ENCODE assay signal across 8 mouse cellular contexts in genomic region chr17:46782341-46783221, GRCm38 (mm10). TPM values are rescaled to one million over a fixed set of nuclear protein-coding genes. Genes with fewer than 3 reads are reported as not detected.
A peak's percentile ranks its signal among the peaks of the same experiment; 100 is the strongest.
DNase-seq lines count a peak whose midpoint lies in the region; ATAC-seq lines count a peak whose summit lies in the region.

Gene Rpl7l1, minus strand, starts transcription at chr17:46782672.

- peaks cover 36% of the 10 kb centered on the region for H3K36me3 ChIP-seq in heart, embryonic 14.5 days (ENCODE audit: control insufficient read depth, insufficient read depth, low read length)
- H3K36me3 ChIP-seq in liver, embryonic 13.5 days = peaks cover 36% of the 10 kb centered on the region
- peaks cover 26% of the 10 kb centered on the region for H3K36me3 ChIP-seq in stomach, embryonic 16.5 days (ENCODE audit: control insufficient read depth, insufficient read depth, low read length)

- peak; percentile 94 for DNase-seq in CD4-positive, CD25-positive, alpha-beta regulatory T cell, adult 2 months (ENCODE audit: low read depth, low spot score)
- DNase-seq in fibroblast of lung, adult 2 months (ENCODE audit: low read depth) = peak; percentile 83
- DNase-seq in kidney, postnatal 14 days = peak; percentile 93
- peak; percentile 89 for DNase-seq in liver, embryonic 13.5 days
- peak; percentile 92 for DNase-seq in neural tube, embryonic 10.5 days (ENCODE audit: extremely low spot score, low spot score)

- no peaks in the 10 kb centered on the region for H3K27me3 ChIP-seq in heart, embryonic 14.5 days (ENCODE audit: control insufficient read depth, insufficient read depth, low read length)
- H3K27me3 ChIP-seq in liver, embryonic 13.5 days = no peaks in the 10 kb centered on the region
- H3K27me3 ChIP-seq in stomach, embryonic 16.5 days (ENCODE audit: control insufficient read depth, insufficient read depth, low read length) = no peaks in the 10 kb centered on the region

- peak within 1 kb of the TSS; percentile 66 for H3K4me3 ChIP-seq in brown adipose tissue, adult 24 weeks (ENCODE audit: insufficient read depth, low read depth, low read length)
- peak within 1 kb of the TSS; percentile 65 to 95 for H3K4me3 ChIP-seq in heart, embryonic 14.5 days (ENCODE audit: control insufficient read depth in 1 of 2, insufficient read depth in 1 of 2, low read depth in 1 of 2, low read length in 2 of 2)
- peak within 1 kb of the TSS; percentile 80 for H3K4me3 ChIP-seq in liver, embryonic 13.5 days (replicated peaks)
- peak within 1 kb of the TSS; percentile 67 for H3K4me3 ChIP-seq in stomach, embryonic 16.5 days (replicated peaks; ENCODE audit: low read length)

- H3K9me3 ChIP-seq in heart, embryonic 14.5 days (ENCODE audit: control insufficient read depth, low read length) = no peaks in the 10 kb centered on the region
- no peaks in the 10 kb centered on the region for H3K9me3 ChIP-seq in liver, embryonic 13.5 days (replicated peaks)
- H3K9me3 ChIP-seq in stomach, embryonic 16.5 days (replicated peaks; ENCODE audit: control insufficient read depth, low read length) = no peaks in the 10 kb centered on the region

- H3K4me2 ChIP-seq in heart, embryonic 14.5 days (ENCODE audit: low read length) = peak within 1 kb of the TSS; percentile 71
- peak within 1 kb of the TSS; percentile 85 for H3K4me2 ChIP-seq in liver, embryonic 13.5 days
- peak within 1 kb of the TSS; percentile 75 for H3K4me2 ChIP-seq in stomach, embryonic 16.5 days (ENCODE audit: low read depth, low read length)

- ATAC-seq in heart, embryonic 14.5 days (ENCODE audit: insufficient number of reproducible peaks, insufficient read depth, low FRiP score, low read depth) = peak; percentile 89
- peak; percentile 92 for ATAC-seq in liver, embryonic 13.5 days (ENCODE audit: low read depth)
- peak; percentile 97 for ATAC-seq in stomach, embryonic 16.5 days (ENCODE audit: insufficient read depth, low FRiP score)

- H3K9ac ChIP-seq in heart, embryonic 14.5 days (ENCODE audit: low read length) = peak within 1 kb of the TSS; percentile 86
- H3K9ac ChIP-seq in liver, embryonic 13.5 days = peak within 1 kb of the TSS; percentile 82
- H3K9ac ChIP-seq in stomach, embryonic 16.5 days (ENCODE audit: low read length) = peak within 1 kb of the TSS; percentile 80

- no peaks in the 10 kb centered on the region; the same call in 1 of the 2 replicates for H3K4me1 ChIP-seq in brown adipose tissue, adult 24 weeks (ENCODE audit: control insufficient read depth, insufficient read depth, insufficient read length, low read length)
- peaks cover 0 to 6% of the 10 kb centered on the region in 2 experiments; a peak in 2 of 4 replicates for H3K4me1 ChIP-seq in heart, embryonic 14.5 days (ENCODE audit: control insufficient read depth in 2 of 2, insufficient read depth in 2 of 2, low read length in 2 of 2)
- H3K4me1 ChIP-seq in liver, embryonic 13.5 days (replicated peaks) = peaks cover 30% of the 10 kb centered on the region
- H3K4me1 ChIP-seq in stomach, embryonic 16.5 days (ENCODE audit: control insufficient read depth, insufficient read depth, low read length) = peaks cover 7% of the 10 kb centered on the region; the same call in 1 of the 2 replicates

- under 1% methylated on average over 44 of the region's 44 CpGs for WGBS in heart, embryonic 14.5 days
- WGBS in liver, embryonic 13.5 days (ENCODE audit: insufficient replicate concordance) = under 1% methylated on average over 44 of the region's 44 CpGs
- WGBS in stomach, embryonic 16.5 days = under 1% methylated on average over 44 of the region's 44 CpGs

- peak within 1 kb of the TSS; percentile 66 for H3K27ac ChIP-seq in brown adipose tissue, adult 24 weeks (replicated peaks; ENCODE audit: low read depth, low read length)
- peak within 1 kb of the TSS; percentile 85 to 92 for H3K27ac ChIP-seq in heart, embryonic 14.5 days (replicated peaks in 1 of 2; ENCODE audit: control insufficient read depth in 1 of 2, insufficient read depth in 1 of 2, low read depth in 2 of 2, low read length in 2 of 2)
- peak within 1 kb of the TSS; percentile 82 for H3K27ac ChIP-seq in liver, embryonic 13.5 days
- H3K27ac ChIP-seq in stomach, embryonic 16.5 days (ENCODE audit: low read length) = peak within 1 kb of the TSS; percentile 85

RNA-seq across cellular contexts. Expression of gene Rpl7l1, which starts in this region (rescaled TPM):
- 51.1 and 77.6 TPM in 2 replicates for polyA plus RNA-seq in brown adipose tissue, adult 24 weeks (2012; ENCODE audit: insufficient read depth, insufficient read length, missing spikeins)
- polyA plus RNA-seq in heart, embryonic 14.5 days (2014; fragmentation: Nextera tagmentation; extraction: Ambion mirVana) = 84.6 and 86.7 TPM in 2 replicates
- polyA plus RNA-seq in liver, embryonic 13.5 days (2015; fragmentation: Nextera tagmentation; extraction: Ambion mirVana) = 108 and 131 TPM in 2 replicates
- polyA plus RNA-seq in stomach, embryonic 16.5 days (2015; fragmentation: Nextera tagmentation; extraction: Ambion mirVana) = 151 and 155 TPM in 2 replicates

Comparison
In these comparisons a context has a peak if more than half of its experiments do, and no peak if none do; other contexts are left out.
1. Peak in every context shown above with its lines: DNase-seq, ATAC-seq, H3K4me3 ChIP-seq and H3K27ac ChIP-seq.